Mouse (Mus musculus) G1E (cell line): ENCODE results near the gene Kdm5c.
"Not testable (repeated sequence)": the region's sequence is repeated elsewhere in the genome, so short reads cannot be mapped to it uniquely, and the experiment has no call there.

Source experiments
- CTCF ChIP-seq: IDR thresholded peaks from 2 replicates; pipeline ENCODE4 v1.5.1; 2012; ENCODE audit warnings: low read depth, low read length, inconsistent platforms, mixed read lengths
- GATA1 ChIP-seq: IDR thresholded peaks from 2 replicates; pipeline ENCODE4 v1.6.1; 2012; ENCODE audit warnings: borderline replicate concordance, low read length, inconsistent platforms, mixed read lengths
- POLR2AphosphoS5 ChIP-seq: IDR thresholded peaks from 2 replicates; pipeline ENCODE4 v1.6.1; 2012; ENCODE audit warnings: low read depth, low read length, inconsistent platforms; ENCODE audit not compliant: insufficient replicate concordance

DNA sequence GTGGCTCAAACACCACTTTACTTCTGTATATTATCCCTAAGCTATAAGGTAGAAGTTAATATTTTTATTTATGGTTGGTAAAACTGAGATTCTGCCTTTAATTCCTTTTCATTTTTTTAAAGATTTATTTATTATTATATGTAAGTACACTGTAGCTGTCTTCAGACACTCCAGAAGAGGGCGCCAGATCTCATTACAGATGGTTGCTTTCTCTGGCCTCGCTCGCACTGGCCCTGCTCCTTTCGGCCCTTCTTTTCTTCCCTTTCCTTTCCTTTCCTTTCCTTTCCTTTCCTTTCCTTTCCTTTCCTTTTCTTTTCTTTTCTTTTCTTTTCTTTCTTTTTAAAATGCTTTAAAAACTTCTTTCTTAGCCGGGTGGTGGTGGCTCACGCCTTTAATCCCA, 10.3 kb downstream of the Kdm5c start:
- not testable (repeated sequence) for TF ChIP-seq CTCF, GATA1, POLR2AphosphoS5
